Mouse (Mus musculus): ENCODE data around the gene Fndc9.

Gene Fndc9

DNA sequence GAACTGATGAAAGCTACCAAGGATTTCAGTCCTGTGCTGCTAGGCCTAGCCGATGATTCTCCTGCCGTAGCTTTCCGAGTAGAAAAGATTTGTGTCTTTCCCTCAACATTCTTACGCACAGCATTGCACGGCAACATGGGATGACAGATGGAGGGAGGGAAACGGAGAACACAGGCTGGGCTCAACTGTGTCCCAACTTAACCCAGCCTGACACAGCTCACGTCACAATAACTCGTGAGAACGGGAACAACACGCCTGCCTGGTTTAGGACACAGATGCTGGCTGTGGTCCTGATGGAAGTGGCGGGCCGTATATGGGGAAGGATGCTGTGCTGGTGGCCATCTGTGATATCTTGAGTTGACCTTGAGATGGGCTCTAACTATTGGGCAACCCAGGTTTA lies 43.4 kb downstream of the Fndc9 start:
- DNase-seq: no peak

DNA sequence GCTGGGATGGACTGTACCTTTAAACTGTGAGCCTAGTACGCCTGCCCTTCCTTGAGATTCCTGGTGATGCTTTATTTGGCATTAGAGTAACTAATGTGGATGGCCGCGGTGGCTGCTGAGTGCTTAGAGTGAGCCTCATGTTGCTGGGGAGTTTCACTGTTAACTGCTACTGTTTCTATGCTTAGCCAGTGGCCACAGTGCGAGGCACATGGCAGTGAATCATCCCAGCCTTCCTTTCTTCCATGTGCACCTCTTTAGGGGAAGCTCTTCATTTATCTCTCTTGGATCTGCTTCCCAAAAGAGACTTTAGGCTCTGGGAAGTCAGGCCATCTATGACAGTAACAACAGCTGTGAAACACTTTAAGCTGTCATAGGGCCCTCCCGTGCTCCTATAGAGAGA lies 47.3 kb downstream of the Fndc9 start:
- no peak for DNase-seq

GRCm38 (mm10) chr11:46283800-46284199 lies 48.5 kb downstream of the Fndc9 start:
- DNase-seq: no peak

DNA sequence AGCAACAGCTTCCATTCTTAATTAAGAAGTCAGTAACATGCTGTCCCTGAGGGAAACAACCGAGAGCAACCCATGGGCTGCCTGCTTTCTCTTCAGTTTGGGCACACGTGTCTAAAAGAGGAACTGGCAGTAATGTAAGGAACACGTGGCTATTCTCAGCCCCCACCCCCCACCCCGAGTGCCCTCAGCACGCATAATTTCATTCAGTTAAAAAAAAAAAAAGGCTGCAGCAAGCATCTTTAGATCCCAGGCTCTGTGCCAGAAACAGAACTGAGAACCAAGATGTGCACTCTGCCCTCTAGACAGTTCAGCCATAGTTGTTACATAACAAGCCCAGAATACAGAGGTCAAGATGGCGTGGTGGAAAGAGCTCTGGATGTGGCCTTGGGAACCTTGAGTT lies 51.5 kb downstream of the Fndc9 start:
- no peak for DNase-seq

DNA sequence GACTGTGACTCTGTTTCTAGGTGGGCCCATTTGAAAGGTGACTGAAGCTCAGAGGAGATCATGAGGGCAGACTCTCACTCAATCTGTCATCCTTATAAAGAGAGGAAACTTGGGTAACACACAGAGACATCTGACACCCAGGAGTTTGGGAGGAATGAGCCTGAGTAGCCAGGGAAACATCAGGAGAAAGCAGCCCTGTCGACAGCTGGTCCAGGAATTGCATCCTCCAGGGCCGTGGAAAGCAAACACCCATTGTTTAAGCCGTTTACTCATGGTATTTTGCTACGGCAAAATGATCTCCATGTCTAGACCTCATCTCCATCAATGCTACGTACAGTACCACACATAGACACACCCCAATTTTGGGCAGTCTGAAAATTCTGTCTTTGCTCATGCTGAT lies 52.8 kb downstream of the Fndc9 start:
- no peak for DNase-seq

DNA sequence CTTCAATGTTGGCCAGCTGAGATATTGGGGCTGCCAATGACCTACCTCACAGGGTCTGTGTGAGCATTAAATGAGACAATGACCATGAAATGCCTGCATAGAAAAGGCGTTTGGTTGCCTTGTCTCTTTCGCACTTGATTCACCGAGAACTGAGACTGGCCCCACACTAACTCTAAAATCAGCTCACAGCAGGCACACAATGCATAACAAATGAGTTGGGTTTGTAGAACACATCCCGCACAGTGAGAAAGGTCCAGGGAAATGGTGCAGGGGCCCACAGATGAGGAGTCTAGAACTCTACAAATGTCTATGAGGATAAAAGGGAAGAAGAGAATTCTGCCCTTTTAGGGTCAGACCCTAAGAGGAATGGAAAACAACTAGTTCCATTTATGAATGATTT lies 53.7 kb downstream of the Fndc9 start:
- DNase-seq: no peak

All from cerebellum, postnatal 36 days (tissue).